Mouse (Mus musculus): ENCODE data around the gene Rcor1.
"Not testable (repeated sequence)": the region's sequence is repeated elsewhere in the genome, so short reads cannot be mapped to it uniquely, and the experiment has no call there.

DNA sequence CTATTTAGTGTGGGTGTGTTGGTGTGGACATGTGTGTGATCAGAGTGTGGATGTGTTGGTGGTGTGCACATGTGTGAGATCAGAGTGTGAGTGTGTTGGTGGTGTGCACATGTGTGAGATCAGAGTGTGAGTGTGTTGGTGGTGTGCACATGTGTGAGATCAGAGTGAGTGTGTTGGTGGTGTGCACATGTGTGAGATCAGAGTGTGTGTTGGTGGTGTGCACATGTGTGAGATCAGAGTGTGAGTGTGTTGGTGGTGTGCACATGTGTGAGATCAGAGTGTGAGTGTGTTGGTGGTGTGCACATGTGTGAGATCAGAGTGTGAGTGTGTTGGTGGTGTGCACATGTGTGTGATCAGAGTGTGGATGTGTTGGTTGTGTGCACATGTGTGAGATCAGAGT, 30.1 kb downstream of the Rcor1 start:
- not testable (repeated sequence) for TF ChIP-seq CTCF (IDR thresholded peaks at IDR 0.05; ENCODE audit: low read depth, low read length); POLR2A (IDR thresholded peaks at IDR 0.05; ENCODE audit: borderline replicate concordance, low read depth, low read length)
